Mouse (Mus musculus): ENCODE measurements around the gene Coq2.

Coq2 gene

DNA sequence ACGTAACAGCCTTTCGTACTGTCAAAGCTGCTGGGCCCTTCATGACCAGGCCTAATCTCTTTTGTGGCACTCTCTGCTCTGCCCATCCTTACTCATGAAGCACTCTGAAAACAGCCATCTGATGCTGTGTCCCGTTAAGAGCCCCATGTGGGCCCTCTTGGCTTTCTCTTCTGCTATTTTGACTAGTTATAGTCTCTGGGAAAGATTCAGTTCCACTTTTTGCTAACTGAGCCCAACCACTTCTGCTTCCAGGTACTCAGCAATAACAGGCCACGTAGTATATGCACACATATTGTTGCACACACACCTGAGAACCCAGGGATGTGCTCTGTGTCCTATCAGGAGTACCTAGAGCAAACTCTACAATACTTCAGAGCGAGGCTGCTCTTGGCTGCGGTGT is 11.9 kb downstream of the Coq2 start:
- in situ Hi-C loops (cut with MboI, MseI), result loop anchor here (5.0 kb wide), 1 partner anchor 96 kb away; no protein-coding TSS in a partner anchor

DNA sequence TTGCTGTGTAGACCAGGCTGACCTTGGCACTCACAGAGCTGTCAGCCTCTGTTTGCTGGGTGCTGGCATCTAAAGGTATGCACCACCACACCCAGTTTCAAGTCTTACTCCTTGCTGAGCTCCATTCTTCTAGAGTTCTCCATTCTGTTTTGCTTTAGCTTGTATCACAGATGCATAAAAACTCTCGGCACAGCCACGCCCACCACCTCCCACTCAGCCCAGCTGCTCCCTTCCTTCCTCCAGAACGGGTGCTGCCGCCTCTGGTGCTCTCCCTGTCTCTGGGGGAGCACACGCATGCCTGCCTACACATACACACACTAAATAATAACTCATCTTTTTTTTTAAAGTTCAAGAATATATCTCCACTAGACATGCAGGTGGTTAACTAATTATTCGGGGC is 16.5 kb downstream of the Coq2 start:
- in situ Hi-C loops (cut with MboI, MseI), result no loop called here

DNA sequence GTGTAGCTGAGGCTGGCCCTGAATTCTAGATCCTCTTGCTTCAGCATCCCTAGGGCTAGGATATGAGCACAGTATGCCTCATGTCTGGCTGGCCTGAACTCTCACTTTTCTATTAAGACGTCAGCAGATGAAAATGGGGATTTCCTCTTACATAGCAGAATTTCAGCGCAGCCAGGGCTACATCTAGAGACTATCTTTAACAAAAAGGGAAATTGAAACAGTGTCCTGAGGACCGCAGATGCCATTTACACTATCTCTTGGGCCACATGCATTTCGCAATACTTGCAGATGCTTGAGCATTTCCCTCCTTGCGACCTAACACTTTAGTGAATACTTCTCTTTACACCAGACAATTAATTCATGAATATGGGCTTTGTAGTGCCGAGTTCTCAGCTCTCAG is 18.6 kb downstream of the Coq2 start:
- in situ Hi-C loops (cut with MboI, MseI), result no loop called here

DNA sequence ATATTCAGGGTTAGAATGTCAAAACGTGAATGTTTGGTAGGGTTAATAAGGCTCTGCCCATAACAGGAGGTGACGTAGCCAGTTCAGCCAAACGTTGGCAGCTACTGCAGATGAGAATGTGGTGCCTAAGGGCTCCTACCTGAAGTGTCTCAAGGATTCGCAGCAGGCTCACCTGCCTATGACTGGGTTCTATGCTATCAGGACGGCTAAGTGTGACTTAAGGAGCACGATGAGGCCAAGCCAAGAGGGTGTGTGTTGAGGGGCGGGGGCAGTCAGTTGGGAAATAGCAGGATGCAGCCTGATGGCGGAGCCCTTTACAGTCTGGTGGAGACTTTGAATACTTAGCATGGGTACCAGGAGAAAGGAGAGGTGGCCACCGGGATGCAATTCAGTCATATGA is 22.6 kb downstream of the Coq2 start:
- in situ Hi-C loops (cut with MboI, MseI), result no loop called here

DNA sequence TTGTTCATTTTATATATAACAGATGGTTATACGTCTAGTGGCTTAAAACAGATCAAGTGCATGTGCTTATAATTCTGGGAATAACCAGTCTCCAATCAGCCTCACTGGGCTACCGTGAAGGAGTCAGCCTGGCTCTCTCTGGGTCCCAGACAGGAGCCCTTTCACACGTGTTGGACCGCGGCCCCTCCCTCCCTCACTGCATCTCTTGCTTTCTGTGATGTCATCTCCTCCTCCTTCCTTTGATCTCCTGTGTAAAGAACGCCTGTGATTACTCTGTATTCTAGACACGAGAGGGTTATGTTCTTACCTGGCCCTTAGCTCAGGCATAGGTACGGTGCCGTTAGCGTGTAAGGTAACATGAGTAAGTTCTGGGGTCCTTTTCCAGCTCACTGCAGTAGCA is 23.5 kb downstream of the Coq2 start:
- in situ Hi-C loops (cut with MboI, MseI), result no loop called here

DNA sequence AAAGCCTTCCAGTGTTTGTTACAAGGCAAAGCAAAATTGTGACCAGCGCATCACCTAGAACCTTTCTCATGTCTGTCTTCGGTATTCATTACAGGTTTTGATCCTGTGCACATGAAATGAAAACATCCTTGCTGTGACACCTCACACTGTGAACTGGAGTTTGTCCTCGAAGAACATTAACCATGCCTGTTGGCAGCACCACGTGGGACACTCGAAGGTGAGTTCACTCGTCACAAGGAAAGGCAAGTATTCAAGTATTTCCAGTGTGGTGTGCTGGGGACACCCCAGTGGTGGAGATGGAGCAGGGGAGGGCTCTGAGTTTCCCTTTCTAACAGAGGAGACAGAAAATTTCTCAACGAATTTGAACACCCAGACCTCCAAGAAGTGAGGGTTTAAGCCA is 24.0 kb downstream of the Coq2 start:
- in situ Hi-C loops (cut with MboI, MseI), result no loop called here

DNA sequence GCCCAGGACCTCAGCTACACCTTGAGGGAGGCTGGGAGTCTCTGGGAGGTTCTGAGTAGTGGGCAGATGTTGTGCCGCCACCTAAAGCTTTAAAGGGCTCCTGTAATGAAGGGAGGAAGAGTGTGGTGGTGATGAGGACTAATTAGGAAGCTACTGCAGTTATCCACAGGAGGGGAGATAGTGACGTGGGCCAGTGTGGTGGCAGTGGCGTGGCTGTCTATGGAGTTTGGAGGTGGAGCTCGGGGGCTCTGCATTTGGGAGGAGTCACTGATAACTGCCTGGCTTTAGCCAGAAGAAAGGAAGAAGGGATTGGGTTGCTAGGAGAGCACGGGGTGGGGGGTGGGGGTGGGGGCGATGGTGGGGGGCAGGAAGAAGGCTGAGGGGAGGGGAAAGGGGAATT is 26.4 kb downstream of the Coq2 start:
- in situ Hi-C loops (cut with MboI, MseI), result no loop called here

DNA sequence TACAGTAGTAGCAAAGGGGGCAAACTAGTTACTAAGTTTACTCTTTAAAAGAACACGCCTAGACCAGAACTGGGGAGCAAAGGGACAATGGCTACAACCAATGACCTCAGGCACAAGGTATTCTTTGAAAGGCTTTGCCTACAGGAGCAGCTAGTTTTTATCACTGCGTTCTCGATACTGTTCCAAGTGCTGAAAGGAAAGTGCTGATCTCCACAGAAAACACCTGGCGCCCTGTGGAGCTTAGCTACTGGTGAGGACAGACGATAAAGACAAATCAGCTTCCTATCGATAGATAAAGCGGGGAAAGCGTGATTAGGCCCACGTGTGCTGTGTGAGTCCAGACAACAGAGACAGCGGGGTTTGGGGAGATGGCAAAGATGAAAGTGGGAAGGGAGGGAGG is 26.9 kb downstream of the Coq2 start:
- in situ Hi-C loops (cut with MboI, MseI), result no loop called here

DNA sequence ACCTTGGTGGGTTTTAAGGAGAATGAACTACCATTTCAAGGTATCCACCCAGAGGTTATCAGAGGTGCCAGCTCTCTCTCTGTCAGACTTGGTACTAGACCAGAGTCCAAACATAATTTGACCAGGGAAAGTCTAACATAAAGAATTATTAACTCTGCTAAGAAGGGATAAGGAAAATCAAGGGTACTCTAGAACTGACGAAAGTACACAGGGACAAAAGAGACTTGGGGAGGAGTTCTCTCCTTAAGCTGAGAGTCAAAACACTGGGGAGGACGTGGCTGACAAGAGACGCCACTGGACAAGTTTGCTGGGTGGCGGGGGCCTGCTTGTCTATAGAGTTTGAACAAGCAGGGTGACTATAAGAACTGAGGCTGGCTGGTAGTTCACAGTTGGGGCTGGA is 28.4 kb downstream of the Coq2 start:
- in situ Hi-C loops (cut with MboI, MseI), result no loop called here

DNA sequence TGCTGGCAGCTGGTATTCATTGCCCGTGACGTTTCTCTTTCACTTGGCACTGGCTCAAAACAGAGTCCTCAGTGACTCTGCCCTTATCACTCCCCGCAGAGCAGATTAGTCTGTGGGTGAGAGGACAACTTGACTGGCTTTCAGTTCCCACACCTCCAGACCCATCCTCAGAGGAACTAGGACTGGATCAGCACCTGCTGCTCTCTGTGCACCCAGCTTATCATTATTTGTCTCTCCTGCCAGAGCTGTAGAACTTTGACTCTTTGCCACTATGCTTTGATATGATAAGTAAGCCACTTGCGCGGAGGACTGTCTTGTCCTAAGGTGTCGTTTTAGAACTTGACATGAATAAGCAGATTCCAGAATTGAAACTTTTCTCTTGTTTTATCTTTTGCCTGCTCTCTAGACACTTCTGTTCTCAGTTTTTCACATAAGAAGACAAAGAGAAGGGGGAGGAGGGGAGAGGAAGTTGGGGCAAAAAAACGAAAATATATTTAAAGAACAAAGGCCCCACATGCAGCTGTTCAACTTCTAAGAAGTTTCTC is 30.9 kb downstream of the Coq2 start:
- in situ Hi-C loops (cut with MboI, MseI), result no loop called here

DNA sequence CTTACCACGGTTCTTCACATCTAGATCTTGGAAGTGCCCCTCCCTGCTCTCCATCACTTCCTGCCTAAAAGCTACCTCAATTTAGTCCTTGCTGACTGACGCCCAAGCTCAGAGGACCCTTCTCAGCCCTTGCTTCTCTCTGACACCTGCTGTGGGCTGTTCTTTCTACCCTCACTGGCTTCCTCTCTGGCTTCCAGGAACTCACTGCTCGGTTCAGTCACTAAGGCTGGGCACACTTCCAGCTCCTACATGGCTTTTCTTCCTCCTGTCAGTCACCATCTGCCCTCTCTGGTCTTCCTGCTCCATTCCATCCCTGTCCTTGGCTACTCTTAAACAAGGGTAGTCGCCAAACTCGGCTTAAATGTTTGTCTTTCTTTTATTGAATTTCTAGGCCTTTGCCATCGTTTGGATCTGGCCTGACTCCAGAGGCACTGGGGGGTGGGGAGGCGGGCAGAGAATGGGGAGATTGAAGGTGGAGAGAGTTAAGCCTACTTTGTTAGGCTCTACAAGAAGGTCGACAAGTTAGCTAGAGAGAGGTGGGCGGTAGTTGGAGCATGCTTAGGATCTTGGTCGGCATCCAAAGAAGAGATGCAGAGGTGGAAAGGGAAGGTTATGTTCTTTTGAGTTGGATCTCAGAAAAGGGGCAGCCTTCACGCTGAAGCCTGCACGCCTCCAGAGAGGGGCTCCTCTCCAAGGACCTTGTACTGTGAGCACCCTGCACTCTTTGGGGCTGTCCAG is 31.5 kb downstream of the Coq2 start:
- in situ Hi-C loops (cut with MboI, MseI), result no loop called here

DNA sequence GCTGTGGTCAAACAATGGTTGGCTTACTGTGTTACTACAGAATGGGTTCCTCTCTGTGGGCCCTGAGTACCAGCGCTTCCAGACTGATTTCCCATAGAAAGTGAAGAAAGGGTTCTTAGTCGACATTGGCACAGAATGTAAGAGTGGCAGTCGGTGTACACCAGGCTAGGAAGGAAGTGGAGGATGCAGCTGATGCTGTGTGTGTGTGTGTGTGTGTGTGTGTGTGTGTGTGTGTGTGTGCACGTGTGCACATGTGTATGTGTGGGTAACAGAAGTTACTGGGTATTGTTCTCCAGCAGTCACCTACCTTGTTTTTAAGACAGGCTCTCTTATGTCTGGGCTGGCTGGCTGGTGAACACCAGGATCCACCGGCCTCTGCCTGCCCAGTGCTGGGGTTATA is 32.6 kb downstream of the Coq2 start:
- in situ Hi-C loops (cut with MboI, MseI), result no loop called here

DNA sequence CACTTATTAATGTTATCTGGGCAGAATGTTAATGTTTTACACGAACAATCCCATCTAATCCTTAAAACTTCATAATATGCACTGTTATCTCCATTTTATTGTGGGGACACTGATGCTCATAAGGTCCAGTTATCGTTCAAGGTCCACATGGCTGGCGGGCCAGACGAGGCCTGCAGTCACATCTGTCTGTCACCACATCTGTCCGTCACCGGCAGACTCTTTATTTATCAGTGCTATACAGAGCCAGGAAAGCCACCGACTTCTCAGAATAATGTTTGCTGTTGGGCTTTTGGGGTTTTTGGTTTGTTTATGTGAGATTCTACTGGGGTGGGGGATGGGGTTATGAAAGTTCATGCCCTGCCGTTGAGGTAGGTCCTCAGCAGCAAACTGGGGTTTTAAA is 36.5 kb downstream of the Coq2 start:
- in situ Hi-C loops (cut with MboI, MseI), result no loop called here

DNA sequence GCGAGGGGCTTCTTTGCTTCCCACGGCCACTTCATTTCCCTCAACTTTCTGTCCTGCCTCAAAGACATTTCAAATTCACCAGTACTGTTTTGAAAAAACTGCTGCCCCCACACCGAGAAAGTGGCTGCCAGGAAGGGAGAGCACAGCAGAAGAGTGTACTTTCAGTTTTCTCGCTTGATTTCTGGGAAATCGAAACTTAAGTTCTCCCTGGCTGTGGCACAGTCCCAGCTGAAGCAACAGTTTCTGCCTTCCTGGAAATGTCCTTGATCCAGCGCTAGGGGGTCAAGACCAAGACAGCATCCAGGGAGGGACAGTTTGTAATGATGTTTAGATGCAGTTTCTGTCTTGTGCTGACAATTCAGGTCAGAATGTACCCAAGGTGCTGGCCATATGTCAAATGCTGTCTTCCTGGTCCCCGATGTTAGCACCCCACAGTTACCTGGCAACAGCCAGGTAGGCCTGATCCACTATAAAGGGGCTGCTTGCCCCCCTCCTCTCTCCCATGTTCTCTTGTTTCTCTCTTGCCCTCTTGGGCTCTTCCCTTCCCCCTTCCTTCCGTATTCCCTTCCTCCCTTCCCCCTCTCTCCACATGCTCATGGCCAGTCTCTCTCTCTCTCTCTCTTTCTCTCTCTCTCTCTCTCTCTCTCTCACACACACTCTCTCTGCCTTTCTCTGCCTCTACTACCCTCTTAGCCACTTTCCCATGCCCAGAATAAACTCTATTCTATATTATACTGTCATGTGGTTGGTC is 38.0 kb downstream of the Coq2 start:
- in situ Hi-C loops (cut with MboI, MseI), result no loop called here

DNA sequence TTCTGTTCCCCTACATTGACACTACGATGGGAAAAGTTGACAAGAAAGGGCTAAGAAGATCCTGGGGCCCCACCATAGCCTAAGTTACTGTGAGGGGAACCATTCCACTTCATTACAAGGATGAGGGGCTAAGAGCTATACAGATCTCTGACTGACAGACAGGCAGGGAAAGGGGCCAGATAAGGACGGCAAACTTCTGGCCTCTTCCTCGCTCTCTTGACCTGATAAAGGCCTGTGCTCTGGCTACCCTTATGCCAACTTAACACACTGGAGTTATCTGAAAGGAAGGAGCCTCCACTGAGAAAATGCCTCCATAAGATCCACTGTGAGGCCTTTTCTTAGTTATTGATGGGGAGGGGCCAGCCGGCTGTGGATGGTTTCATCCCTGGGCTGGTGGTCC is 39.0 kb downstream of the Coq2 start:
- in situ Hi-C loops (cut with MboI, MseI), result no loop called here

DNA sequence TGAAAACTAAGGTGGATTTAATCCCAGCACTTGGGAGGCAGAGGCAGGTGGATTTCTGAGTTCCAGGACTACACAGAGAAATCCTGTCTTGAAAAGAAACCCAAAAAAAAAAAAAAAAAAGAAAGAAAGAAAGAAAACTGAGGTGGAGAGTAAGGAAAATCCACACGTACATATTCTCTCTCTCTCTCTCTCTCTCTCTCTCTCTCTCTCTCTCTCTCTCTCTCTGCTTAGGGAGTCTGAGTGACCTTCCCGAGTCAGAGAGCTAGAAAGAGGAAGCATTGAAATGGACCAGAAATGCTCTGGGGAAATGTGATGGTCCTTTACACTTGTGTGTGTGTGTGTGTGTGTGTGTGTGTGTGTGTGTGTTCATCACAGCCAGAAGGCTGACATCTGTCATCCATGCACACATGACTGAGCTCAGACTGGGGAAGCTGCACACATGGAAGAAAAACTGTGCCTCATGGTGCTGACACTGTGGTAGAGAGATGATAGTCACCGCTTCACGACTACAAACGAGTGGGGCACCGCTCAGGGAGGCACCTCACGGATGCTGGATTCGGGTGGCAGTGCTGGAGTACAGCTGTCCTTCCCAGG is 40.0 kb downstream of the Coq2 start:
- in situ Hi-C loops (cut with MboI, MseI), result no loop called here

DNA sequence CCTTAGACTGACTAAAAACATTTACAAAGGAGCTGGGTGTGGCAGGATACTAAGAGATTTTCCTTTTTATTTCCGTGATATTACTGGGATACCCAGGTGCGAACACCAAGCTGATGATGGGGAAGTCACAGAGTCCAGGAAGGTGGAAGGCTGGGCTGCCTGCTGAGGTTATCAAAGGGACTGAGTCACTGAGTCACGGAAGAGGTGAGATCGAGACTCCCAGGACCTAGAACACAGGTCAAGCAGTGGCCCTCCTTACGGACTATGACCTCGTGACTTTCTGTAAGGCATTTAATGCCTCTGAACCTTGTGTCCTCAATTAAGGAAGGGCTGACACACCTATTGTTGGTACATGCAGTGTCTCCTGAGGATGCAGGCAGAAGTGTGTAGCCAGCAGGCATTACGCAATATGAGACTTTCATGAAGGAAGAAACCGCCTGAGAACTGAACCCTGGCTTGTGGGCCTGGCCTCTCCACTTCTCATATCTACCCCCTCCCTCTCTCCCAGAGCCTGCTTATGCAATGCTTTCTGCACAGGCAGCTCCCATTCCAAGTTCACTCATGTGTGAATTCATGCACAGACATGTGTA is 42.3 kb downstream of the Coq2 start:
- in situ Hi-C loops (cut with MboI, MseI), result no loop called here

DNA sequence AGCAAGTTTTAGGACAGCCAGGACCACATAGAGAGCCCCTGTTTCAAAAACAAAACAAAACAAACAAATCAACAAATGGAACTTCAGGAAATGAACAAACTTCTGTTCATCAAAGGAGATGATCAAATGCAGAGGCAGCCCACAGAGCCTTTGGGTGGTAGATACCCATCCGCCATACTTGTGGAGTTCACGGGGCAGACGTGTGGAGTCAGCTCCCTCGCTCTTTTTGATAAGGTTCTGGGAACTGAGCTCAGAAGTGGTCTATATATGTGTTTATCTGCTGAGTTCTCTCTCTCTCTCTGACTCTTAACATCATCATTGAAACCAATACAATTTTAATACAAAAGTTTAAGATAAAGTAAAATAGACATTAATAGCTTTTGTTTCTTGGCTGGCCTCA is 46.1 kb downstream of the Coq2 start:
- in situ Hi-C loops (cut with MboI, MseI), result no loop called here

DNA sequence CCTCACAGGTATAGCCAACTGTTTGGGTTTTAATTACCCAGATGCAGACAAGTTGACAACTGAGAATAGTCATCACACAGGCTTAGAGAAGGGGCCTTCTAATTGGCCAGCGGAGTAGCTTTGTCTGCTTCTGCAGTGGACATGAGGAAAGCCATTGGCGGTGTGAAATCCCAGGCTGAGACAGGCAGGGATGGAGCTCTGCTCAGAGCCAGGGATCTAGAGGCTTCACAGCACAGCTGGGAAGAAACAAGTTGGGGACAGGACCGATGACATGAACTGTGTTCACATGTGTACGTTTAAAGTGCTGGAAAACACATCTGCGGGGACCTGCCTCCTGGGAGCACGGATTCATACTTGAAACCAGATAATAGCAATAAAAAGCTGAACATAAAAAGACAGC is 48.4 kb downstream of the Coq2 start:
- in situ Hi-C loops (cut with MboI, MseI), result no loop called here

DNA sequence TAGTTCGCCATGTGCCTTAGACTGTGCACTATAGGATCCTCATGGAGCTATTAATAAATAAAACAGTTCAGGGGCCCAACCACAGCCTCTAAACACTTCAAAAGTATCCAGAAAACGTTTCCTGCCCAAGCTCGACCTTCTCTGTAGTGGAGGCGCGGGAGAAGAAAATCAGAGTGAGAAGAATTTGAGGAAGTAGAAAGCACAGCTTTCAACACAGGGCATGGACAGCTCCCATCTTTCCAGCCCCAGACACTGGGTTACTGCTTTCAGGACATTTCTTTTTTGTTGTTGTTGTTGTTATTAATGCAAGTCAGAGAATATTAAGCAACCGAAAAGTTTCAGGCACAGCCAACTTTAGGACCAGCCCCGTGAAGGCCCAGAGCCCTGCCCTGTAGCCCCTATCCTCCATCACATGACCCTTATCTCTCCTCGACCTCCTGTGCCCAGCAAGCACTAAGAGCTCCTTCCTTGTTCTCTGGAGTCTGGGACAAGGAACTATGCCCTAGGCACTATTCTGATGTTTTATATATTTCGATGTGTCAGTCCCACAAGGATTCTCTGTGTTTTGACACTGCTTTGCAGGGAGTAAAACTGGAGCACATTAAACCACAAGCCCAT is 50.1 kb downstream of the Coq2 start:
- in situ Hi-C loops (cut with MboI, MseI), result no loop called here

DNA sequence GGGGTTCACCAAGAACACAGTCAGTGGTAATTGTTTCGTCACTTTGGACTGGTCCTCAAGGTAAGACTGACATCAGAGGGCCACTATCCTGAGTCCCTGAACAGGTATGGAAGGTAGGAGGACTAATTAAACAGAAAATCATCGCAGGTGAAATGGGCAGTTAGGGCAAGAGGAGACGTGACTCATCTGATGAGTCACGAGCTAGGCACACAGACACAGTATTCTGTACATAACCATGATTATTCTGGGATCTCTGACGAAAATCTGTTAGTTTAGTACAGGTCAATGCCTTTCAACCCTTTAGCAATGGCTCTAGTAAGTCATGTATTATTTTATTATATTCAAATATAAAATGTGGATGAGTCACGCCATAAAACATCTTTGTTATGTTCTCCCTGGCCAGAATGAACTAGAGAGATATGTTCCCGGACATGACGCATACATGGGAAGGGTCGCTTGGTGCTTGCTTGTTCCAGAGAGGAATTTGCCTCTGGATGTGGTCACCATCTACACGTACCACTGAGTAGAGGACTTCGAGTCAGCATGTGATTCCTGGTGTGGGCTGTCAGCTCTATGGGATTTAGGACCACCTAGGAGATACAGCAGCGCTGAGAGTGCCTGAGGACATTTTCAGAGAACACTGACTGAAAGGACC is 52.3 kb downstream of the Coq2 start:
- in situ Hi-C loops (cut with MboI, MseI), result no loop called here
